Mouse (Mus musculus): ENCODE results near the gene Plgrkt.

DNA sequence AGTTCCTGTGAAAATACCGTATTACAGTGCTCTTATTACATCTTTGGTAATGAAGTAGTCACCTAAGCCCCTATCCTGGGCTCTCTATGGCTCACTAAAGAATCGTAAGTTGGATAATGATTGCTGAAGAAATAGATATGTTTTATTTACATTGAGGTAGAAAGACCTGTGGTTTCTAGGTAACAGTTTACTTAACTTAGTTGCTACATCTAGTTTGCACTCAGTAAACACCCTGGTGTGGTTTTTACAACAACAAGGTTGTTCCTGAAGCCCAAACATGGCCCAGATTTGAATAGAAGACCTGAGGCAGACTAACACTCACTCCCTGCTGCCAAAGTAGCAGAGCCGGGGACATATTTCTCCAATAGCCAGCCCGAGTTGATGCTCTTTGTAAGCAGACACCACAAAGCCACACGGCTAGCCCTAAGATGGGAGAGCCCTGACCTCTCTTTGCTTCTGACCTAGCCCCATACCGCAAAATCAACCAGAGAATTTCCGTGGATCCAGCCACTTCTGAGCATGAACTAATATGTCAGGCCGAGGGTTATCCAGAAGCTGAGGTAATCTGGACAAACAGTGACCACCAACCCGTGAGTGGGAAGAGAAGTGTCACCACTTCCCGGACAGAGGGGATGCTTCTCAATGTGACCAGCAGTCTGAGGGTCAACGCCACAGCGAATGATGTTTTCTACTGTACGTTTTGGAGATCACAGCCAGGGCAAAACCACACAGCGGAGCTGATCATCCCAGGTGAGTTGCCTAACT lies 12.8 kb upstream of the Plgrkt start:
- TF ChIP-seq CTCF (IDR thresholded peaks at IDR 0.05; ENCODE audit: low read depth), result no peak
- TF ChIP-seq EP300 (IDR thresholded peaks at IDR 0.05; ENCODE audit: low read depth), result no peak

Measured in heart, postnatal 0 days (tissue).